Mouse (Mus musculus) A20 (cell line): ENCODE data around the gene Timp2.

ENCODE experiments used
- DNase-seq: peaks from one replicate; pipeline ENCODE4 v3.0.0-alpha.2; 2011; ENCODE audit warnings: low read depth, low spot score

Gene Timp2

GRCm38 (mm10) chr11:118369657-118370056 is 14.1 kb upstream of the Timp2 start:
- DNase-seq, result no peak

GRCm38 (mm10) chr11:118369251-118369650 is 13.7 kb upstream of the Timp2 start:
- no peak for DNase-seq

- DNase-seq, result peak; percentile 68
Measured at GRCm38 (mm10) chr11:118368330-118368729, 12.8 kb upstream of the Timp2 start.

GRCm38 (mm10) chr11:118366559-118366958 is 11.0 kb upstream of the Timp2 start:
- DNase-seq, result no peak

- DNase-seq, result no peak
Measured at GRCm38 (mm10) chr11:118366108-118366507, 10.6 kb upstream of the Timp2 start.

- no peak for DNase-seq
Measured at GRCm38 (mm10) chr11:118365171-118365570, 9.6 kb upstream of the Timp2 start.

- no peak for DNase-seq
Measured at GRCm38 (mm10) chr11:118364021-118364420, 8.5 kb upstream of the Timp2 start.

- DNase-seq, result no peak
Measured at GRCm38 (mm10) chr11:118362971-118363518, 7.5 kb upstream of the Timp2 start.

- no peak for DNase-seq
Measured at GRCm38 (mm10) chr11:118362501-118362900, 7.0 kb upstream of the Timp2 start.

- DNase-seq, result no peak
Measured at GRCm38 (mm10) chr11:118360907-118361341, 5.4 kb upstream of the Timp2 start.

- no peak for DNase-seq
Measured at GRCm38 (mm10) chr11:118360491-118360890, 5.0 kb upstream of the Timp2 start.

GRCm38 (mm10) chr11:118355205-118355604 is 335 bp downstream of the Timp2 start:
- DNase-seq, result no peak

- DNase-seq, result no peak
Measured at GRCm38 (mm10) chr11:118354636-118355191, 826 bp downstream of the Timp2 start.

GRCm38 (mm10) chr11:118349494-118349893 is 6.0 kb downstream of the Timp2 start:
- no peak for DNase-seq

GRCm38 (mm10) chr11:118348877-118349276 is 6.7 kb downstream of the Timp2 start:
- no peak for DNase-seq

GRCm38 (mm10) chr11:118348419-118348818 is 7.1 kb downstream of the Timp2 start:
- peak; percentile 55 for DNase-seq

- DNase-seq, result no peak
Measured at GRCm38 (mm10) chr11:118347911-118348310, 7.6 kb downstream of the Timp2 start.

- DNase-seq, result no peak
Measured at GRCm38 (mm10) chr11:118347391-118347790, 8.1 kb downstream of the Timp2 start.

GRCm38 (mm10) chr11:118346395-118347096 is 9.0 kb downstream of the Timp2 start:
- DNase-seq, result no peak

GRCm38 (mm10) chr11:118345693-118346092 is 9.8 kb downstream of the Timp2 start:
- no peak for DNase-seq

GRCm38 (mm10) chr11:118343629-118344028 is 11.9 kb downstream of the Timp2 start:
- no peak for DNase-seq

- DNase-seq, result peak; percentile 33
Measured at GRCm38 (mm10) chr11:118342400-118342981, 13.0 kb downstream of the Timp2 start, which contains the start of gene Cep295nl. Gene Cep295nl (minus strand): TSS chr11:118342500.
